Mouse (Mus musculus) retina, adult 2 months (tissue): ENCODE measurements around the gene Nkapl.
"Not testable (repeated sequence)": the region's sequence is repeated elsewhere in the genome, so short reads cannot be mapped to it uniquely, and the experiment has no call there.

ENCODE experiments used
- DNase-seq: peaks from one replicate; pipeline ENCODE4 v3.0.0-alpha.2; 2012; ENCODE audit warnings: low read depth, low spot score

The Nkapl gene

DNA sequence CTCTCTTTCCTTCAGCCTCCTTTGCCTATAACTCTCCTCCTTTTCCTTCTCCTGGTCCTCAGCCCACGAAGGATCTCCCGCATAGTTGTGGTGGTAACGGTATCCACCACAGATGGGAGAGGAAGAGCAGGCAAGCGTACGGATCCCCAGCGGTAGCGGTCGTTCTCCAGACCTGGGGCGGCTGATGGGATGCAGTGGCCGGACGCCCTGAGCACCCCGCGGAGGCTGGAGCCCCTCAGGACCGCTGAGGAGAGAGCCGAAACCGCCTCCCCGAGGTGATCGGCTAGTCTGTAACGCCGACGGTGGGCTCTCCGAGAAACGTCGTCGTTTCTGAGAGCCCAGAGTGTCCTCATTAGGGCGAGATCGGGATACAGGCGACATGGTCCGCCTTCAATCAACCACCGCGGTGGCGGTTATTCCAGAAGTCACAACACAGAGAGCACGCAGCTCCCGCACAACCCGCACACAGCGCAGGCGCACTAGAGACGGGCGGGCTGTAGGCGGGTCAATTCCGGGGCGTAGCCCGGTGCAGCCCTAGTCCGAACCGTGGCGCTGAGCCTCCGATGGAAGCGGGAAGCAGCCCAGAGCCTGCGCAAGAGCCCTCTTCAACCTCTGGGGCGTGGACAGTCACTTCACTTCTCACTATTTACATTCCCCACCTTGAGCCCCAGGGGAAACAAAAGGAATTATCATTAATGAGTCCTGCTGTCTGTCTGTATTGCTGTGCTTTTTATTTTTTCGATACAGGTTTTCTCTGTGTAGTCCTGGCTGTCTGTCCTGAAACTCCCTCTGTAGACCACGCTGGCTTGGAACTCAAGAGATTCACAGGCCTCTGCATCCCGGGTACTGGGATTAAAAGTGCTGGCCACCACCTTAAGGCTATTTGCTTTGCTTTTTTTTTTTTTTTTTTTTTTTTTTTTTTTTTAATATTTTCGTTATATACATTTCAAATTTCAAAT lies at the start of gene Nkapl:
Nkapl (minus strand) TSS at position 449 of the 959 bp plus-strand sequence.
- DNase-seq, result peak; percentile 75

DNA sequence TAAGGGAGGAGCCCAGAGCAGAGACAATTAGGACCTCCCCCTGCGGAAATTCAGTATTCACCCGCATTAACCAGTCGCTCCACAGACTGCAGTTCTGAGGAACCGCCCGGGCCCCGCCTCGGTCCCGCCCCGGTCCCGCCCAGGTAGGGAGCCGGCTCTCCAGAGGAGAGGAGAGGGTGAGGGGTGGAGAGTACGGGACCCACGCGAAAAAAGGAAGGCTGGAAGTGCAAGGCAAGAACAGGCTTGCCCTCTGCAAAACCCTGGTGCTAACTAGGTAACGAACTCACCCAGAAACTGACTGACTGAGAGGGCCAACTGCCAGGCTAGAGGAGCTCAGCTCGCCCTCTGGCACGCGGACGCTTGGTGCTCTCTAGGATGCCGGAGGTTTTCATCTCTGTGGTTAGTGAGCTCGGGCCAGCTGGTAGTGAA lies 37.9 kb upstream of the Nkapl start:
- peak; percentile 75 for DNase-seq

DNA sequence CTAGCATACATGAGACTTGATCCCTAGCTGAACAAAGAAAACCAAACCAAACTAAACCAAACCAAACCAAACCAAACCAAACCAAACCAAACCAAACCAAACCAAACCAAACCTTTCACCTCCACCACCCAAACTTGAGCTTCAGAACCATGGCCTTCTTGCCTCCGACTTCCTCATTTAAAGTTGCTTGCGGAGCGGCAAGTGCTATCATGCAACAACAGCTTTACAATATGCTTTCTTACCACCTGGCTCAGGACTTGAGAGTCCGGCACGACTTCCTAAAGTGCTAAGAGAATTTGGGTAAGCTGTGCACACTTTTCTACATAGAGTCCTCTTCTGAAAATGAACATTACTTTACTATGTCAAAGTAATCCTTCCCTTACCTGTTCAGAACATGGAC lies 34.0 kb upstream of the Nkapl start:
- DNase-seq, result no peak

DNA sequence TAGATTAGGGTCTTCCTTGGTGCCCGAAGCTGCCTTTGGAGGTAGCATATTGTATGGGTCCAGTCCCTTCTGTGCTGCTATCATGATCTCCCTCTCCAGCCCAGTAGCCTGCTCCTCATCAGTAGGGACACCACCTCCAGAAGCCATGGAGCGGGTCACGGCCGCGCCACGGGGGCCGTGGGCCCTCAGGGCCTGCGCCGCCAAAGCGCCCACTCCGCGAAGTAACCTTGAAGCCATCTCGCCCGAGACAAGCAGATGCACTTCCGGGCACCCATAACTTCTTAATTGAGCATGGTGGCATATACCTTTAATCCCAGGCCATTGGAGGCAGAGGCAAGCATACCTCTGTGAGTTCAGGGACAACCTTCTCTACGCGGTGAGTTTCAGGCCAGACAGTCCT lies 32.9 kb upstream of the Nkapl start, which contains the start of gene Gm11273:
Gm11273 (minus strand) TSS at position 237 of the 400 bp plus-strand sequence.
- DNase-seq, result not testable (repeated sequence)

DNA sequence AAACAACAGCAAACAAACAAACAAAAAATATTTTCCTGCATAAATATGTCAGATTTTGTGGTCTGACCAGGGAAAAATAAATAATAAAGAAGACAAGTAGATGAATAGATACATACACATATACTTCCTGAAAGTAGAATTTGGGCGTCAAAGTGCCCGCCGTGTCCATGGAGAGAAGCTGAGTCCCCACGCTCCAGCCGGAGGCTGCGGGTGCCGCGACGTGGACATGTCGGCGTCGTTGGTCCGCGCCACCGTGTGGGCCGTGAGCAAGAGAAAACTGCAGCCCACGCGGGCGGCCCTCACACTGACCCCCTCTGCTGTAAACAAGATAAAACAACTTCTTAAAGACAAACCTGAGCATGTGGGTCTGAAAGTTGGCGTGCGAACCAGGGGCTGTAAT lies 26.8 kb upstream of the Nkapl start, which contains the start of gene AK157302:
AK157302 (plus strand) TSS at position 144 of the 400 bp plus-strand sequence.
- no peak for DNase-seq

DNA sequence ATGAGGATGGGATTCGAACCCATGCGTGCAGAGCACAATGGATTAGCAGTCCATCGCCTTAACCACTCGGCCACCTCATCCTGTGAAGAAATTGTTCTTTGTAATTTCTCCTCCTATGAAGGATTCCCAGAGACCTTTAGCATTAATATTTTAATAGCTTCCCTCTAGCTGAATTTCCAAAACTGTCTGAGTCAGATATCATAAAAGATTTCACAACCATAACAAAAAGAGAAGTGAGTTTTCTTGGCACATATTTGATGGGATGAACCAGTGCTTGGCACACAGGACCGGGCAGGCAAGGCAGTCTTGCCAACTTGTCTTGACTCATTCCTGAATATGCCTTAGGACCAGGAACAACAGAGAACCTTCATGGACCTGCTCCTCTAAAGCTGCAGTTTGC lies 24.5 kb upstream of the Nkapl start:
- no peak for DNase-seq

DNA sequence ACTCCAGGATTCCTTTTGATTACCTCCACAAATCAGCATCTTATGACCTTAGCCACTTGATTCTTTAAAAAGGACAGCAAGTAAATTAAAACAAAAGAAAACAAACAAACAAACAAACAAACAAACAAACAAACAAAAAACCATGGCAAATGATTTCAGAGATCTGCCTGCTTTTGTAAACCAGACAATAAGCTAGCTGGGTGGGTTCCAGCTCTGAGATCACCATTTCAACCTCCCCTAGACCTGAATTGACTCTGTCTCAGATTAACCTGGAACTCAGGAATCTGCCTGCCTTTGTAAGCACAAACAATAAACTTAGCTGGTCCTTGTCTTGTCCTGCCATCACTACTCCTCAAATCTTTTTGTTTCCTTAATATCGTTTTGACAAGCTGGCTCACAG lies 18.6 kb upstream of the Nkapl start:
- DNase-seq, result no peak

DNA sequence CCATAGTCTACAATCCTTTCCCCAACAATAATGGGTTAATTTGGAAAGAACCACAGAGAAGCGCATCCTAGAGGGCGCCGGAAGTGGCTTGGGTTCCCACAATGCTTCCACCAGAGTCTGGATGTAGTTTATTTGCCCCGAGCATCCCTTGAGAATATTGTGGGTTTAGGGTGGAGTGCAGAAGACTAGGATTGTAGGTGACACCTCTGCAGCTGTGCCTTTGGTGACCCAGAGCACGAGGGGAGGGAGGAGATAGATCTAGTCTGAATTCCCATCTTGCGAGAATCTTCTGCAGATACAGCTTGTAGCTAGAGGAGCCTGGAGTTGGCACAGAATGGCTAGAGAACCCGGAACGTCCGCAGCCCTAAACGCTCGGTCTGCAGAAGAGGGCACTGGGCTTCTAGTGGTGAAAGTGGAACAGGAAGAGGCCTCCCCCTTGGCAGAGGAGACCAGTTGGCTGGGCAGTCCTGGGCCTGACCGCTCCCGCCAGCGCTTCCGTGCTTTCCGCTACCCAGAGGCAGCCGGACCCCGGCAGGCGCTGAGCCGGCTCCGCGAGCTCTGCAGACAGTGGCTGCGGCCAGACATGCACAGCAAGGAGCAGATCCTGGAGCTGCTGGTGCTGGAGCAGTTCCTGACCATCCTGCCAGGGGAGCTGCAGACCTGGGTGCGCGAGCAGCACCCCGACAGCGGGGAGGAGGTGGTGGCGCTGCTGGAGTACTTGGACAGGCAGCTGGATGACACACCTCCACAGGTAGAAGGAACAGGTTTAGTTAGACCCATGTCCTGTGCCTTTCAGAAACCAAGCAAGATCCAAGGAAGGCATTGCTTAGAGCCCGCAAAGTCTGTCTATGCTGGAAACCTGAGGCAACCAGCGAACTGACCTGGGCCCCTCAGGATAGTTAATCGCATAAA lies 10.7 kb upstream of the Nkapl start, which contains the start of the genes Zkscan4 and Gm10065:
Zkscan4 (plus strand) TSS at position 149 of the 912 bp plus-strand sequence.
Gm10065 (minus strand) TSS at position 683 of the 912 bp plus-strand sequence.
- DNase-seq, result peak; percentile 59

DNA sequence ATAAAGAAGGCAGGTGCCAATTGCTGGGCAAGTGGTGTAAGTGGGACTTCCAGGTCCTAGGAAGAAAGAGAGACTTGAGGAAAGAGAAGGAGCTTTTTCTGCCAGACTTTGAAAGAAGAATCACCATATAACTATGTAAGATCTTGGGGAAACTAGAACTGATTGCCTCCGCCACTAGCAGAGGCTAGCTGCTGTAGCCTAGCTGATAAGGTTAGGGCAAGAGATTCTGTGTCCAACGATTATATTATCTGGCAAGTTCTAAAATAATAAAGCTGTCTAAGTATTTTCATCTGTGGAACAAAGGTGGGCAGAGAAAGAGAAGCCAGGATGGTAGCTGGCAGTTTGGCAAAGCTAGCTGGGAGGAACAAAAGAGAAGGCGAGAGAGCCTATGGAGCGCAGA lies 4.1 kb upstream of the Nkapl start:
- DNase-seq, result no peak

DNA sequence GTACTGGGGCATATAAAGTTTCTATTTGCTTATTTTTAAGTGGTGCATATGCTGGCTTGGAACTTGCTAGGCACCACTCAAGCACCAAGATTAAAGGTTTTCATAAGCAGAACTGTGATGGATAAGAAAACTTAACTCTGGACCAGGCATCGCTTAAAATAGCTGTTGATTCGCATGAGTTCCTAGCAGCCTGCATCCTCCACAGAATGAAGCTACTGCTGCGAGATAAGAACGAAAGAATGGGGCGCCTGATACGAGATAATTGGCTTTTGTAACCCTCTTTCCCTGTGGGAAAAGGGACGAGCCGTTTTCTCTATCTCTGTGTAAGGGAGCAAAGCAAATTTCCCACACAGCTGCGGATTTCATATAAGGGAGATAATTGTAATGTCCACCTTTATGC lies 788 bp upstream of the Nkapl start:
- no peak for DNase-seq

DNA sequence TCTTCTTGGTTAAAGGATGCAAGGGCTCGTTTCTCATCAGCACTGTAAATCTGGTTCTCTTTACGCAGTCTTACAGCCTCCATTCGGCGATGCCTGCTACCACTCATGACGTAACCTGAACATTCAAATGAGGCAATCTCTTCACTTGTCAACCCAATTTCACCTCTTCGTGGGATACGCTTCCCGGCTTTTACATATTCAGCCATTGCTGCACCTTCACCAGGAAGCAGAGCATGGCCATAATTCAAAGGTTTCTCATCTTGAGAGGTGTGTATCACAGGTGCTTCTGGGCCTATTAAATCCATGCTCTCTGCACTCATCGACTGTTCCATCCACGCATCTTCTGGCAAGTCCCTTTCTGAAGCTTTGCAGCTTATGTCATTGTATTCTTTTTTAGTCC lies 973 bp downstream of the Nkapl start:
- no peak for DNase-seq

DNA sequence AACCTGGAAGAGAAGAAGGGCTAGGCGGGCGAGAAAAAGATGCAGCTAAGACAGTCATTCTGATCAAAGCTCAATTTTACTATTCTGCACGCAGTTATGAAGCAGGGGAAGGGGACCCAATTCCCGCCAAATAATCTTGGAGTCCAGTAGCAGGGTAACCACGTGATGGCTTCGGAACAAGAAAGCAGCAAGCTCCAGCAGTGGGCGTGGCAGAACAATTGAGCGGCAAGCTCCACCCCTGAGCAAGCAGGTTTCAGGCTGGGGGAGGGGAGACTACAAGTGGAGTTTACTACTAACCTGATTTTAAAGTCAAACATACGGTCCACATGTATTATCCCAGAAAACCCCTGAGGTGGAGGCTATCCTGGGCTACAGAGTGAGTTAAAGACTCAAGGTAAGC lies 5.8 kb downstream of the Nkapl start:
- DNase-seq, result not testable (repeated sequence)

DNA sequence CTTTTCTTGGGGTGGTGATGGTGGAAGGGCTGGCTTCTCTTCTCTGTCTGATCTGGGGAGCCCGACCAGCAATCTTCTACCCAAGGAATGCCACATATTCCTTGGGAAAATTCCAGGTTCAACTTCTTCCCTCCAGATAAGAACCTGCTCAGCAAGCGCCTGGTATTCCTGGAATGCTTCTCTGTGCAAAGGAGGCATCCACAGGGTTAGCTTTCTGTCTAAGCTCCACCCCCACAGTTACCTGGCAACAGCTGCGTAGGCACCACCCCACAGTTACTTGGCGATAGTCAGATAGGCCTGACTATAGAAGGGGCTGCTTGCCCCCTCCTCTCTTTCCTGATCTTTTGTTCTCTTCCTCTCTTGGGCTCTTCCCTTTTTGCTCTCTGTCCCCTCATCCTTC lies 12.0 kb downstream of the Nkapl start:
- DNase-seq, result no peak

DNA sequence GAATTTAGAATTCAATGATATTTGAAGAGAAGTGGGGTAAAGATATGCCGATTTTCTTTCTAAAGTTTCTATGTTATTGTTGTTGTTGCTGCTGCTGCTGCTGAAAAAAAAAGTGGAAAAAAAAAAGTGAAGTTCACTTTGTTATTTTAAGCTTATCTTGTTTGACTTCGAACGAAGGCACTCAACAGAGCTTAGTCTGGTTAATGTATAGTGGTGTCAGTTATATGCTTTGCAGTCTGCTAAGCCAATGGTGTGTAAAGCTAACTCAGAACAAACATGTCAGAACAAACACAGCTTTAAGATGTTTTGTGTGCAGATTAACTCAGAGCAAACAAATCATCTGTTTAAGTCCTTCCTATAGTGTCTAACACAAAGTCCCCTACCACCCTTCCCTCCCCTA lies 14.2 kb downstream of the Nkapl start:
- no peak for DNase-seq

DNA sequence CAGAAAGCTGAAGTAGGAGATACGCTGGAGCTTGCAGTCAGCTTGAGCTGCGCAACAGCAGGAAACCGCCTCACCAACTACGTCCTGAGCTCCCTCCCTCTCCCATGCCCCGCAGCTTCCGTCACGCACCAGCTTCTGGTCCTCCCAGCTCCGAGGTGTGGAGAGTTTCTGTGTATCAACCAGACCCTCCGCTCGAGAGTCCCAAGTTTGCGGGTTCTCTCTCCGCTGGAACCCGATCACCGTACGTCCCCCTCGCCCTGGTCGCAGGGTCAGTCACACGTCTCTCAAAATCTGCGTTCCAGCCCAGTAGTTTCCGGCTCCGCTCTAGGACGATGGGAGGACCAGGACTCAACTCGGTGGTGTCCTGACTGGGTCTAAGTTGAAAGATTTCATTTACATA lies 14.9 kb downstream of the Nkapl start, which contains the start of gene Zscan26:
Zscan26 (minus strand) TSS at position 282 of the 400 bp plus-strand sequence.
- peak; percentile 76 for DNase-seq

DNA sequence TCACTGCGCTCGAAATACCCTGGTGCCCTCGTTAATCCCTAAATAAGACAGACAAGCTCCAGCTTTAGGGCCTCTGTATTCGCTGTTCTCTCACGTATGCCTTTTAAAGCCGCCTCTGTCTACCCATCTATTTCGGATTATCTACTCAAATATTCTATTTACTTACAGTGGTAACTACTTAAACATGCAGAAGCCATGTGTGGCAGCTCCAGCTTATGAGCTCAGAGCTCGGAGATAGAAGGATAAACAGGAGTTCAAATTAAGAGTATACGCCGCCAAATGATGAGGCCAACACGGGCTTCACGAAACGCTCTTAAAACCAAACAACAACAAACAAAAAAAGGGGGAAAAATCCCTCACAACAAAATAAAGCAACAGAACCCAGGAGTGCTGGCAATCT lies 15.3 kb downstream of the Nkapl start:
- peak; percentile 48 for DNase-seq

DNA sequence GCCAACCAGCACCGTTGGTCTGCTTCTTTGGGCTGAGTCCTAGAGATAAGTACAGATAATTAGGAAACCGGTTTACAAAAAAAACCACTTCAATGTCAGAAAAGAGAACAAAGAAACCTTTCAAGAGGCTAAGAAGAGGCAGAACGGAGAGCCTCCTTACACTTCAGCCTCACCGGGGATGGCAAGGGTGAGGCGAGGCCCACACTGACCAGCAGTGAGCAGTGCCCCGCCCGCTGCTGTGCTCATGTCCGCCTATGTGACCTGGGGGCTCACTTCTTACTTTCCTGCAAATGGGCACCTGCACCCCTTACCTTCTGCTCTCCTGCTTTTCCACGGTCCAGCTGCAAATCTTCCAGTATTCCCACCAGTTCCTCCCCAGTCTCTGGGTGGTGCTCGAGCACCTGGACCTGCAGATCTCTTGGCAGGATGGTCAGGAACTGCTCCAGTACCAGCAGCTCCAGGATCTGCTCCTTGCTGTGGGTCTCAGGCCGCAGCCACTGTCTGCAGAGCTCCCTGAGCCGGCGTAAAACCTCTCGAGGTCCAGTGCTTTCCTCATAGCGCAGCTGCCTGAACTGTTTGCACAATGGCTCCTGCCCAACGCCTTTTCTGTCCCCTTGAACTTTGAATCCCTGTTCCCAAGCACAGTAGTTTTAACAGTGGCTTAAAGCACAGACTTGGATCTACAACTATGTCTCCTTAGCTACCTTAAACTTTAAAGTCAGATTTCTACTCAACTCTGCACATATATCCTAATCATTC lies 20.3 kb downstream of the Nkapl start:
- no peak for DNase-seq

DNA sequence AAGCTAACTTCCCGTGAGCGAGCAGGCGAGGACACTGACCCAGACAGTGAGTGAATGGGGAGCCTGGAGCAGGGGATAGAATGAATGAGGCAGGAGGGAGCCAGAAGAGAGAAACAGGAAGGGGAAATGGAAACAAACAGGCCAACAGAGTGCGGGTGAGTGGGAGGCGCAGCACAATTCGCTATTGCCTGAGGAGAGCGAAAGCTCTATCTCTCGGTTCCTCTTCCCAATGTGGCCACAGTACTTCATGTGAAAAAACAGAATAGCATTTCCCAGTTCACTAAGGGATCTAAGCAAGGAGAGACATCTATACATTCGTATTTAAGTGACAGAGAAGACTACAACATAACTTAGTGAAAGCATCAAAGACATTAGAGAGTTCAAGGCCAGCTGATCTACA lies 21.5 kb downstream of the Nkapl start:
- DNase-seq, result no peak

DNA sequence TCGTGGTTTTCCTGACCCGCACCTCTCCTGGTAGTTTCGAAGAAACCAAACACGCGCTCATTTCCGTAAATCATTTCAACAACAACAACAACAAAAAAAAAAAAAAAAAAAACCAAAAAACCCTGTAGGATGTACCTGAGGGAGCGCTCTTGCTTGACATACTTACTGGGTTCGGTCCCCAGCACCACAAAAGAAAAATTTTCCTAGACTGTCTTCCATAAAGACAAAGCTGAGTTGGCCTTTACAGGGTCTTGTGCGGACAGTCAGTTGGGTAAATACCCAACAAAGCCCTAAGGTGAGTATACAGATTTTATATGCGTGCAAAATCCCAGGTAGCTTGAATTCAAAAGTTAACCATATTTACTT lies 27.1 kb downstream of the Nkapl start:
- no peak for DNase-seq

DNA sequence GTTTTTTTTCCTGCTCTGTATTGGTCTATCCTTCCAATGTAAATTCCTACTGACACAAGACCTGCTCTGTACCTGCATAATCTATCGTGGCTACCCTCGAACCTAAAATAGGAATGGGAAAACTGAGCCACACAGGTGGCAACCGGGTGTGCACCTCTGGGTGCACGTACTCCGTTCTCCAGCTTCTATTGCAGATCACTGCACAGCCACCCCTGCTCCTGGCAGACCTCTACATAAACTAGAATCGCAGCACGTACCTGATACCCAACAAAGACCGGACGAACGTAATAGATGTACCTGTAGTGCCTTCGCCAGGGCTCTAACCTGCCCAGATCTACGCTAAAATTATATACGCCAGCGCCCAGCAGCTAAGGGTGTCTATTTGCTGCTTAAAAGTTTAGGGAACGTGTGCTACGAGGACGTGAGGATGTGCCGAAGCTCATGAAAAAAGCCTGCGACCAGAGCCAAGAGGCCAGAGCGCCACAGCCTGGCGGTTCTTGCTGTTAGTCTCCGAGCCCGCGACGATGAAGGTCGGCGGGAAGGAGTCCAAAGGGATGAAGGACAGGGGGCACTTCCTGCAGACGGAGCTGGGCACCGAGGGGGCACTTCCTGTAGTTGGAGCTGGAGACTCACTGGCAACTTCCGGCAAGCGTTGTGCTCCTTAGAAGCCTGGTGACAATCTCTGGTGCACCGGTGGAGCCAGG lies 27.7 kb downstream of the Nkapl start, which contains the start of gene Pgbd1:
Pgbd1 (minus strand) TSS at position 556 of the 704 bp plus-strand sequence.
- peak; percentile 44 for DNase-seq
